Mouse (Mus musculus): ENCODE data around the gene Gstm1.
A peak's percentile ranks its signal among the peaks of the same experiment; 100 is the strongest.
"Not testable (repeated sequence)": the region's sequence is repeated elsewhere in the genome, so short reads cannot be mapped to it uniquely, and the experiment has no call there.

Gene Gstm1

GRCm38 (mm10) chr3:108016468-108016867 is 1.3 kb downstream of the Gstm1 start:
- not testable (repeated sequence) for DNase-seq (ENCODE audit: low spot score in 2 of 2)

GRCm38 (mm10) chr3:108014974-108015346 is 2.8 kb downstream of the Gstm1 start:
- no peak for DNase-seq (ENCODE audit: low spot score in 2 of 2)

GRCm38 (mm10) chr3:108014098-108014973 is 3.4 kb downstream of the Gstm1 start:
- no peak for DNase-seq (ENCODE audit: low spot score in 2 of 2)

GRCm38 (mm10) chr3:108013331-108013871 is 4.4 kb downstream of the Gstm1 start:
- peak; percentile 72 to 80 for DNase-seq (ENCODE audit: low spot score in 2 of 2)

- no peak for DNase-seq (ENCODE audit: low spot score in 2 of 2)
Measured at GRCm38 (mm10) chr3:108011558-108011957, 6.2 kb downstream of the Gstm1 start.

GRCm38 (mm10) chr3:108010286-108010685 is 7.5 kb downstream of the Gstm1 start:
- no peak for DNase-seq (ENCODE audit: low spot score in 2 of 2)

- DNase-seq (ENCODE audit: low spot score in 2 of 2) = no peak
Measured at GRCm38 (mm10) chr3:108002021-108002420, 15.8 kb downstream of the Gstm1 start.

GRCm38 (mm10) chr3:107999491-107999890 is 18.3 kb downstream of the Gstm1 start:
- DNase-seq (ENCODE audit: low spot score in 2 of 2) = no peak

- no peak for DNase-seq (ENCODE audit: low spot score in 2 of 2)
Measured at GRCm38 (mm10) chr3:107998591-107998990, 19.2 kb downstream of the Gstm1 start.

- DNase-seq (ENCODE audit: low spot score in 2 of 2) = no peak
Measured at GRCm38 (mm10) chr3:107996576-107996975, 21.2 kb downstream of the Gstm1 start.

GRCm38 (mm10) chr3:107995974-107996373 is 21.8 kb downstream of the Gstm1 start:
- DNase-seq (ENCODE audit: low spot score in 2 of 2) = not testable (repeated sequence)

GRCm38 (mm10) chr3:107986041-107986562 is 31.7 kb downstream of the Gstm1 start, which contains the start of gene Gstm2:
Gene Gstm2 (minus strand): TSS chr3:107986453.
- DNase-seq (ENCODE audit: low spot score in 2 of 2) = peak; percentile 38 to 63

GRCm38 (mm10) chr3:107985141-107985540 is 32.6 kb downstream of the Gstm1 start:
- not testable (repeated sequence) for DNase-seq (ENCODE audit: low spot score in 2 of 2)

- DNase-seq (ENCODE audit: low spot score in 2 of 2) = no peak
Measured at GRCm38 (mm10) chr3:107984471-107984870, 33.3 kb downstream of the Gstm1 start.

- DNase-seq (ENCODE audit: low spot score in 2 of 2) = no peak
Measured at GRCm38 (mm10) chr3:107983771-107984170, 34.0 kb downstream of the Gstm1 start.

GRCm38 (mm10) chr3:107982726-107983125 is 35.0 kb downstream of the Gstm1 start:
- no peak for DNase-seq (ENCODE audit: low spot score in 2 of 2)

GRCm38 (mm10) chr3:107981261-107981660 is 36.5 kb downstream of the Gstm1 start:
- no peak for DNase-seq (ENCODE audit: low spot score in 2 of 2)

- no peak for DNase-seq (ENCODE audit: low spot score in 2 of 2)
Measured at GRCm38 (mm10) chr3:107977691-107978090, 40.1 kb downstream of the Gstm1 start.

- no peak for DNase-seq (ENCODE audit: low spot score in 2 of 2)
Measured at GRCm38 (mm10) chr3:107974237-107974636, 43.5 kb downstream of the Gstm1 start.

GRCm38 (mm10) chr3:107972070-107972469 is 45.7 kb downstream of the Gstm1 start:
- no peak for DNase-seq (ENCODE audit: low spot score in 2 of 2)

GRCm38 (mm10) chr3:107971101-107971500 is 46.7 kb downstream of the Gstm1 start:
- DNase-seq (ENCODE audit: low spot score in 2 of 2) = not testable (repeated sequence)

- no peak for DNase-seq (ENCODE audit: low spot score in 2 of 2)
Measured at GRCm38 (mm10) chr3:107968724-107969395, 48.9 kb downstream of the Gstm1 start, which contains the start of gene Gstm3. Gene Gstm3 (minus strand): TSS chr3:107969283.

Measured in urinary bladder, postnatal 36 days (tissue).